Mouse (Mus musculus) CH12.LX (cell line): Measurements from ENCODE around the gene Pml. TPM values are rescaled to one million over a fixed set of nuclear protein-coding genes. Genes with fewer than 3 reads are reported as not detected.

Source experiments
- DNase-seq: peaks from one replicate; pipeline ENCODE4 v3.0.0-alpha.2; 2013; ENCODE audit errors: extremely low read depth
- H3K27ac ChIP-seq: 2 replicates; pipeline ENCODE4 v1.5.1; 2012; ENCODE audit warnings: low read depth, mild to moderate bottlenecking, control low read depth, moderate library complexity; ENCODE audit not compliant: insufficient read depth
- H3K27me3 ChIP-seq: replicated peaks from 2 replicates; pipeline ENCODE3; 2012; ENCODE audit warnings: inconsistent platforms
- H3K36me3 ChIP-seq, 2 experiments: replicated peaks in 1 of 2; 2 replicates each; pipeline versions ENCODE3 to v1.6.1; 2012; ENCODE audit warnings: inconsistent platforms in 1 of 2, low read length in 1 of 2, mild to moderate bottlenecking in 1 of 2, mixed read lengths in 1 of 2, moderate library complexity in 1 of 2; ENCODE audit not compliant: control insufficient read depth in 1 of 2, insufficient read depth in 1 of 2
- H3K4me1 ChIP-seq, 2 experiments: 2 replicates each; pipeline ENCODE4 v1.6.1; 2012; ENCODE audit warnings: inconsistent platforms in 1 of 2, moderate library complexity in 1 of 2; ENCODE audit not compliant: insufficient read depth in 2 of 2, control insufficient read depth in 1 of 2
- H3K4me2 ChIP-seq: 2 replicates; pipeline ENCODE4 v1.6.1; 2012; ENCODE audit warnings: low read depth, mild to moderate bottlenecking, control low read depth; ENCODE audit not compliant: poor library complexity, insufficient read depth, severe bottlenecking
- H3K4me3 ChIP-seq, 3 experiments: fragments of 150-350 bp in 1 of 3; sonication (generic) in 1 of 3; replicated peaks in 1 of 3; 2 replicates each; pipeline versions ENCODE3 to v1.5.1; 2011 to 2012; ENCODE audit warnings: low read depth in 2 of 3, low read length in 2 of 3, mild to moderate bottlenecking in 2 of 3, moderate library complexity in 2 of 3, control low read depth in 1 of 3, improper control_type of control experiment in 1 of 3, inconsistent platforms in 1 of 3, mixed read lengths in 1 of 3; ENCODE audit not compliant: poor library complexity in 1 of 3
- H3K79me2 ChIP-seq: replicated peaks from 2 replicates; pipeline ENCODE4 v1.6.1; 2012; ENCODE audit warnings: mild to moderate bottlenecking, moderate library complexity; ENCODE audit not compliant: control insufficient read depth, poor library complexity, insufficient read depth, severe bottlenecking; ENCODE audit errors: extremely low read depth
- H3K9ac ChIP-seq: 2 replicates; pipeline ENCODE4 v1.6.1; 2012; ENCODE audit warnings: low read depth, mild to moderate bottlenecking, control low read depth, moderate library complexity; ENCODE audit not compliant: insufficient read depth
- H3K9me3 ChIP-seq: replicated peaks from 2 replicates; pipeline ENCODE3; 2012; ENCODE audit warnings: low read length, inconsistent platforms, mixed read lengths
- BHLHE40 ChIP-seq: IDR thresholded peaks from 2 replicates; pipeline ENCODE4 v1.6.1; 2011; ENCODE audit warnings: mild to moderate bottlenecking, low read depth, low read length, improper control_type of control experiment
- CTCF ChIP-seq, 2 experiments: IDR thresholded peaks in 1 of 2; conservative IDR thresholded peaks in 1 of 2; 2 replicates each; pipeline ENCODE4 v1.5.1; 2011 to 2012; ENCODE audit warnings: low read depth in 2 of 2, low read length in 2 of 2, improper control_type of control experiment in 1 of 2, inconsistent platforms in 1 of 2, mild to moderate bottlenecking in 1 of 2, moderate library complexity in 1 of 2
- E2F4 ChIP-seq: IDR thresholded peaks from 2 replicates; pipeline ENCODE4 v1.6.1; 2011; ENCODE audit warnings: low read depth, low read length, improper control_type of control experiment; ENCODE audit not compliant: insufficient replicate concordance
- EP300 ChIP-seq: IDR thresholded peaks from 2 replicates; pipeline ENCODE4 v1.6.1; 2011; ENCODE audit warnings: low read length, improper control_type of control experiment
- ETS1 ChIP-seq: conservative IDR thresholded peaks from 2 replicates; pipeline ENCODE4 v1.6.1; 2012; ENCODE audit warnings: low read depth, mild to moderate bottlenecking, inconsistent platforms, low read length, improper control_type of control experiment, moderate library complexity
- JUN ChIP-seq: IDR thresholded peaks from 2 replicates; pipeline ENCODE4 v1.6.1; 2011; ENCODE audit warnings: low read depth, mild to moderate bottlenecking, low read length, improper control_type of control experiment, moderate library complexity; ENCODE audit not compliant: insufficient read depth
- JUND ChIP-seq: conservative IDR thresholded peaks from 2 replicates; pipeline ENCODE4 v1.6.1; 2011; ENCODE audit warnings: low read depth, low read length, improper control_type of control experiment
- MEF2A ChIP-seq: IDR thresholded peaks from 2 replicates; pipeline ENCODE4 v1.6.1; 2014; ENCODE audit warnings: low read depth, mild to moderate bottlenecking, inconsistent platforms, low read length, improper control_type of control experiment, borderline replicate concordance
- MYC ChIP-seq: IDR thresholded peaks from 2 replicates; pipeline ENCODE4 v1.6.1; 2011; ENCODE audit warnings: low read depth, mild to moderate bottlenecking, improper control_type of control experiment, low read length
- NRF1 ChIP-seq: IDR thresholded peaks from 2 replicates; pipeline ENCODE4 v1.6.1; 2014; ENCODE audit warnings: low read depth, mild to moderate bottlenecking, inconsistent platforms, low read length, improper control_type of control experiment, moderate library complexity
- PAX5 ChIP-seq: IDR thresholded peaks from 2 replicates; pipeline ENCODE4 v1.6.1; 2012; ENCODE audit warnings: low read length, inconsistent platforms, mixed read lengths
- POLR2A ChIP-seq: IDR thresholded peaks from 2 replicates; pipeline ENCODE4 v1.6.1; 2011; ENCODE audit warnings: low read depth, mild to moderate bottlenecking, improper control_type of control experiment, low read length
- RAD21 ChIP-seq: IDR thresholded peaks from 2 replicates; pipeline ENCODE4 v1.6.1; 2011; ENCODE audit warnings: low read depth, mild to moderate bottlenecking, low read length, improper control_type of control experiment, moderate library complexity
- RCOR1 ChIP-seq: conservative IDR thresholded peaks from 2 replicates; pipeline ENCODE4 v1.6.1; 2012; ENCODE audit warnings: low read depth, mild to moderate bottlenecking, inconsistent platforms, low read length, improper control_type of control experiment
- SIN3A ChIP-seq: IDR thresholded peaks from 2 replicates; pipeline ENCODE4 v1.6.1; 2012; ENCODE audit warnings: low read length, improper control_type of control experiment, inconsistent platforms
- SMC3 ChIP-seq: IDR thresholded peaks from 2 replicates; pipeline ENCODE4 v1.6.1; 2011; ENCODE audit warnings: low read depth, low read length, improper control_type of control experiment
- TBP ChIP-seq: conservative IDR thresholded peaks from 2 replicates; pipeline ENCODE4 v1.6.1; 2011; ENCODE audit warnings: low read depth, low read length, improper control_type of control experiment
- USF1 ChIP-seq: IDR thresholded peaks from 2 replicates; pipeline ENCODE4 v1.6.1; 2014; ENCODE audit warnings: low read depth, mild to moderate bottlenecking, inconsistent platforms, low read length, improper control_type of control experiment
- ZKSCAN1 ChIP-seq: IDR thresholded peaks from 2 replicates; pipeline ENCODE4 v1.6.1; 2012; ENCODE audit warnings: low read depth, inconsistent platforms, low read length, improper control_type of control experiment, borderline replicate concordance
- ZNF384 ChIP-seq: IDR thresholded peaks from 2 replicates; pipeline ENCODE4 v1.6.1; 2012; ENCODE audit warnings: low read depth, low read length, improper control_type of control experiment, inconsistent platforms
- dilution Hi-C: fragments of 300-500 bp; cut with MboI; formaldehyde crosslinking; loops from 2 replicates; pipeline ENCODE4 v1.14.3; 2020; ENCODE audit warnings: low sequenced_read_pairs; ENCODE audit not compliant: extremely low pct_unique_long_range_greater_than_20kb, extremely low pct_ligation_motif_present
- in situ Hi-C: fragments of 300-500 bp; cut with MboI; formaldehyde crosslinking; loops from 3 replicates; pipeline ENCODE4 v1.14.3; 2019; ENCODE audit warnings: low sequenced_read_pairs, low pct_ligation_motif_present, low pct_unique_long_range_greater_than_20kb, mixed read lengths
- polyA plus RNA-seq: library from polyadenylated mRNA; unstranded; fragments of >175 nt; gene quantifications from 2 replicates; pipeline ENCODE4 v1.2.1, GENCODE M21; 2012; ENCODE audit warnings: low read depth; ENCODE audit not compliant: insufficient read length
- total RNA-seq, 2 experiments: library from RNA; depleted of rRNA; stranded (reverse); fragments of 300-350 nt in 1 of 2; fragments of >200 nt in 1 of 2; gene quantifications; 2 replicates each; pipeline ENCODE4 v1.2.3; 2012 to 2014

Pml gene
- total and polyA plus RNA-seq, 3 experiments = 8.3 to 56.9 (median 21.2) TPM

GRCm38 (mm10) chr9:58271109-58271508 lies 21.5 kb upstream of the Pml start (continued):
- TF ChIP-seq MEF2A = peak; percentile 99
- TF ChIP-seq SIN3A = peak; percentile 81
- no peak for TF ChIP-seq CTCF (conservative IDR thresholded peaks at IDR 0.05 in 1 of 2, IDR thresholded peaks at IDR 0.05 in 1 of 2; ENCODE audit: low read depth in 2 of 2, low read length in 2 of 2)
- no peak for TF ChIP-seq ZKSCAN1
- no peak for TF ChIP-seq NRF1

DNA sequence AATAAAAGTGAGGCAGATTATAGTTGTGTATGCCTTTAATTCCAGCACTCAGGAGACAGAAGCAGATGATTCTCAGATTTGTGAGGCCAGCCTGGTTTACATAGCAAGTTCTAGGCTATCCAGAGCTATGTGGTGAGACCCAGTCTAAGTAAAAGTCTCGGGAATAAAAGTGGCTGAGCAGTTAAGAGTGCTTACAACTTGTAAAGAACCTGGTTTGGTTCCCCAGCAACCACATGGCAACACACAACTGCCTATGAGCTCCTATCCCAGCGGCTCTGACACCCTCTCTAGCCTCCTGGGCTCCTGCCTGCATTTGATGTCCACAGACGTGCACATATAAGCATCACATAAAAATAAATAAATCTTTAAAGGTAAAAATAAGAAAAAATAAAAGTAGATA lies 20.5 kb upstream of the Pml start:
- no peak overlapping the region for H3K9ac ChIP-seq
- H3K4me2 ChIP-seq = no peak overlapping the region
- dilution Hi-C loops (no loop called here), in situ Hi-C loops (loop anchor here (25.0 kb wide), 1 partner anchor 458 kb away; no protein-coding TSS in a partner anchor)
- H3K27ac ChIP-seq = no peak overlapping the region
- H3K4me1 ChIP-seq = peaks cover 28 to 89% of the 10 kb centered on the region in 2 experiments
- no peaks in the 10 kb centered on the region for H3K27me3 ChIP-seq
- DNase-seq = no peak
- no peaks in the 10 kb centered on the region for H3K79me2 ChIP-seq
- TF ChIP-seq RCOR1 (no peak), POLR2A (no peak), RAD21 (no peak), NRF1 (no peak), BHLHE40 (no peak), ETS1 (no peak), JUN (no peak), ZNF384 (no peak), ZKSCAN1 (no peak), JUND (no peak), SMC3 (no peak), E2F4 (no peak), MYC (no peak), EP300 (no peak), TBP (no peak), USF1 (no peak), PAX5 (no peak)
- H3K9me3 ChIP-seq = no peaks in the 10 kb centered on the region
- H3K4me3 ChIP-seq = no peak overlapping the region
- H3K36me3 ChIP-seq = no peaks in the 10 kb centered on the region
